Mouse (Mus musculus) mouse embryonic stem cell (cell line): ENCODE data around the gene Hist1h4i.

Experiments used
- in situ Hi-C, 2 experiments: fragments of 300-500 bp; cut with MboI; formaldehyde crosslinking; loops; 1 replicate in 1 of 2; 3 replicates in 1 of 2; pipeline ENCODE4 v1.14.3; 2019 to 2020; ENCODE audit warnings: low sequenced_read_pairs in 2 of 2, low pct_unique_long_range_greater_than_20kb in 1 of 2, mixed read lengths in 1 of 2; ENCODE audit not compliant: unreplicated experiment in 1 of 2

The Hist1h4i gene

DNA sequence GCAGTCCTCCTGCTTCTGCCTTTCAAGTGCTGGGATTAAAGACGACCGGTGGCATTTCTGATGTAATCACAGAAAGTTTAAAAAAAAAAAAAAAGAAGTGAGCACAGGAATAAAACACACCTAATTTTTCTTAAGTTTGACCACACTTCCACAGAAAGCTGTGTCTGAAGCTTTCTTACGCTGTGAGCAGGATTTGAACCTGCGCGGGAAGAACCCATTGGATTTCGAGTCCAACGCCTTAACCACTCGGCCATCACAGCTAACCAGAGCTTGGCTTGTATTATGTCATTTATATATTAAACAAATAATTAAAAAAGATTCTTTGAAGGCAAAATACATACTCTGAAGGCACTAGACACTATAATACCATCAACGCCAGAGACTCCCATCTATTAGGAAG lies 18.9 kb downstream of the Hist1h4i start:
- in situ Hi-C loops, result loop anchor here (5.0 to 25.0 kb wide), 5 partner anchors 47 to 785 kb away; no protein-coding TSS in a partner anchor

DNA sequence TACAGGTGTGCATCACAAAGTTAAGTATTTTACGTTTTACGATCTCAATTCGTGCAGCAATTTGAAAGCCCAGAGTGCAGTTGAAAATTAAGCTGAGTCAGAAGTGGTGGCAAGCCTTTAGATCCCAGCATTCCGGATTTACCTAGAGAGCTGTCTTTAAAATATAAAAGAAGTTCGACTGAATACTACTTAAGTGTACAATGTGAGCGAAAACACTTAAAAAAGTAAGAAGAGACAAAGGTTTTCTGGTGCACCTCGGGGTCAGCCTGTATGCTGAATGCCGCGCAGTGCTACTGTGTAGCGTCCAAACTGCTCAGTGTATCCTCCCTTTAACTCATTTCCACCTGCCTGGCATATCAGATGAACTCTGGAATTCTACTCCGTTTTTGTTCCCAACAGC lies 19.6 kb downstream of the Hist1h4i start:
- in situ Hi-C loops, result loop anchor here (5.0 to 25.0 kb wide), 5 partner anchors 47 to 784 kb away; no protein-coding TSS in a partner anchor

DNA sequence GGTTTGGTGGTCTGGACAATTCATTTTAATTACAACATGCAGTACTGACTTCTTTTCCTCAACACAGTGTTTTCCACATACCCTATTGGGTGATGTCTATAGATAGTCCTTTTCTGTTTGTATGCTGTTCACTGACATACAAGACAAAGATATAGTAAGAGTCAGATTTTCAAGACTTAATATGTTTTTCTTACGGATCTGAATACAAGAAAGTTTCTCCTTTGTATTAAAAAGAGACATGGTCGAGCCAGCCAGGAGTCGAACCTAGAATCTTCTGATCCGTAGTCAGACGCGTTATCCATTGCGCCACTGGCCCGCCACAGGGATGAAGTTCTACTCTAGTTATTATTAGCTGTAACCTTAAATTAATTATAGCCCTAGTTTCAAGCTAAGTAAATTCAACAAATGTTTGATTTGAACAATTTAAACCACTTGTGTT lies 20.2 kb downstream of the Hist1h4i start:
- in situ Hi-C loops, result loop anchor here (5.0 to 25.0 kb wide), 5 partner anchors 46 to 784 kb away; no protein-coding TSS in a partner anchor

DNA sequence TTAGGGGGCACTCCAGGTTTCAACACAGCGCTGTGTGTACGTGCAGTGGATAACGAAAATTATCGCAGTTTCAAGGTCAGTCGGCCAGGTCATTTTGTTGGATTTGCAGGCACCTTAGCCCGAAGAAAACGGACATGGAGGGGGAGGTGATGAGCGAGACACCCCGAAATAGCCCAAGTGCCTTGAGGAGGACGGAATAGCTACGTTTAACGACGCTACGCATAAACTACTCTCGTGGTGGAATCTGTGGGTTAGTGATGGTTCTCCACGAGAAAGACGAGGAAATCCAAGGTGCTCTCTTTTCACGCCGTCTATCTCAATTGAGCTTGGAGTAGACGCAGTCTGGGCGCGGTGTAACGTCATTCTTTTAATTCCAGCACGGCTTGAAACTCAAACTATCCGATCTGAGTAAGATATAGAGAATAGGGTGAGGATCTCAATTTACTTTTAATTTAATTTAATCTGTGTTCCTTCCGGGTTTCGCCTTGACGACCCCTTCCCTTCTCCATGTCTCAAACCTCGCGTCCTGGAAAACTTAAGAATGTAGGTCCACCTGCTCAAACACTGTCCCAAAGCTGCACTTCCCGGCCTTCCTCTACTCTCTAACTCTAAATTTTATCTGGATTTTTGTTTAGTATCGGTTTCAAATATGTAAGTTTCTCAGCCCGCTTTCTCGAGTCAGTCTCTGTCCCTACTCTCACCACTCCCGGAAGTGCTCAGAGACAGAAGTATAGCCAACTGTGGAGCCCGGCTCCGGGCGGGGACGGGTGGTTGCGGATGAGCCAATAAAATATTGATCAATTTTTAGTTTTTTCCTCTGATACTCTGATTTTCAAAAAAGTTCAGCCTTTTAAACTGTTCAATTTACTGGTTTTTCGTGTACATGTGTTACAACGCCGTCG lies 21.0 kb downstream of the Hist1h4i start:
- in situ Hi-C loops, result loop anchor here (5.0 to 25.0 kb wide), 5 partner anchors 45 to 783 kb away; no protein-coding TSS in a partner anchor

DNA sequence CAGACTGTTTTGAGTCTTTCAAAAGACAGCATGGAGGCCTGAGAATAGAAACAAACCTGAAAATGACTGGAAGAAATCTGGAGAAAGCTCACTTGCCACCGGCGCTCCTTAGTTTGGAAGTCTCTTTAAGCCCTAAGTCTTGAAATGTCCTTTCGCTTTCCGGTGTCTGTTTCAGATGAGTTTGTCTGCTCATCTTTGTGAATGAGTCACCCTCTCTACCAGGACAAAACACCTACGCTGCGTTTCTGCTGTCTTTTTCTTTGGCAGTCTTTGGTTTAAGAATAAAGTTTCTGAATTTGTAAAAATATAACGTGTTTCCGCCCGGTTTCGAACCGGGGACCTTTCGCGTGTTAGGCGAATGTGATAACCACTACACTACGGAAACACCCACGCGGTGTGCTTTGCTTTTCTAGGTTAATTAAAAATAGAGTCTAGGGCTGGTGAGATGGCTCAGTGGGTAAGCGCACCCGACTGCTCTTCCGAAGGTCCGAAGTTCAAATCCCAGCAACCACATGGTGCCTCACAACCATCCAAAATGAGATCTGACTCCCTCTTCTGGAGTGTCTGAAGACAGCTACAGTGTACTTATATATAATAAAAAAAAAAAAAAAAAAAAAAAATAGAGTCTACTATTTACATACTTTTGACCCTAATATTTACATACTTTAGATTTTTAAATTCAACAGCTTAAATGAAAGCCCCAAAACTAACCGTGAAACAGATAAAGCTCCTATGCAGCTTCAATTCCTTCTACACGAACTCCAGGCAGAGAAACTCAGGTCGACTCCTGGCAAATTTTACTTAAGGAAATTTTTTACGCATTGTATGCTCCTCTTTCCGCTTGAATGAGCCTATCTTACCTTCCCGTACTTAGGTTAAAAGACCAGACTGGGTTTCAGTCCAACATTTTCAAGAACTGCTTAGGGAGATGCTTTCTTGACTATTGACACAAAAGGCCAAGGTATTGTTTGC lies 25.4 kb downstream of the Hist1h4i start:
- in situ Hi-C loops, result loop anchor here (25.0 kb wide), 2 partner anchors 753 to 778 kb away; no protein-coding TSS in a partner anchor

DNA sequence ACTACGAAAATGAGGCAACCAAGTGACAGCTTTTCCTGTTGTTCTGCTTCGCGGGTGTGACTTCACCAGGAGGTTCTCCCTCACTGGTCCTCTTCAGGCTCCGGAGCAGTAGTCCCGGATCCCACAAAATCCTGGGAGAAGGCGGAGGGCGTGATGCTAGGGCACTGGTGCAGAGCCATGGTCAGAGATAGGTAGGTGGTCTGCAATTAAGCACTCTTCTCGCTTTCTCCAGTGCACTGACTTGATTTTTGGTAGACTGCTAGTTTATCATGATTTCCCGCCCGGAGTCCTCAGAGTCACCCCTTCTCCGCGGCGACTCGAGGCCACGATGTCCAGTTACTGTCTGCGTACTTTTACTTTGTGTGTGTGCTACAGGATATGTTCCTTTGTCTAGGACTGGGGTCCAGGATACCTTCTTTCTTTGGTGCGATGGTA lies 26.7 kb downstream of the Hist1h4i start:
- in situ Hi-C loops, result loop anchor here (25.0 kb wide), 2 partner anchors 752 to 777 kb away; no protein-coding TSS in a partner anchor

DNA sequence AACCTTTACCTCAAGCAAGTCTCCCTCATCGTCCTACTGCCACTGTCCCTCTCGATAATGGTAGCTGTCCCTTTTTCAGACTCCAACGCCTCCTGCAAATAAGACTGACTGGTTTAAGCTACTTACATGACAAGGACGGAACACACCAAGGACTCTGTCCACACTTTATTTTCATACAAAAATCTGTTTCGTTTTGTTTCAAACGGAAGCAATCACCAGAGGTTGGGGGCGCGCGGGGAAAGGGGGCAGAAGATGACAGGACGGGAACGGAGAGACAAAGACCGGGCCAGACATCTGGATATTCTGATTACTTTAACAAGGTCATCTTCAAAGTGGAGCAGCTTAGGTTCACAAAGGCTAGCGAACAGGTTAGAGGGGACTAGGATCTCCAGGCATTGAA lies 27.4 kb downstream of the Hist1h4i start:
- in situ Hi-C loops, result loop anchor here (25.0 kb wide), 2 partner anchors 751 to 776 kb away; no protein-coding TSS in a partner anchor

DNA sequence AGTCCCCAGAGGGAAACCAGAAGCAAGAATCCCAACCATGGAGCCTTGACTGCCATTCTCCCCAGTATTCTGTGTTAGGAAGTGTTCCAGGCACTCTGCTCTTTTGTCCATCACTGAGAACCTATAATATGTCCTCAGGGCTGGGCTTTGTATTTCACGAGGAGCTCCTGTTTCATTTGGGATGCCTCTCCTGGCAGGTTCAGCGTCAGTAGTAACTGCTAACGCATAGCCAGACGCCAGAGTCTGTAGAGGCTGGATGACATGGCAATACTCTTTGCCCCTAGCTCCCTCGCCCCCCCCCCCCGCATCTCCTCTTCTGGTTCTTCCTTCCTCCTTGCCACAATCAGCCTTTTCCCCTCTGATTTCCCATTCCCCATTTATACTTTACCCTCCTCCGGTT lies 31.5 kb downstream of the Hist1h4i start, which contains the start of gene Prss16:
Gene Prss16 (minus strand): TSS at position 101 of the 400 bp plus-strand sequence.
- in situ Hi-C loops, result loop anchor here (25.0 kb wide), 2 partner anchors 747 to 772 kb away; no protein-coding TSS in a partner anchor

DNA sequence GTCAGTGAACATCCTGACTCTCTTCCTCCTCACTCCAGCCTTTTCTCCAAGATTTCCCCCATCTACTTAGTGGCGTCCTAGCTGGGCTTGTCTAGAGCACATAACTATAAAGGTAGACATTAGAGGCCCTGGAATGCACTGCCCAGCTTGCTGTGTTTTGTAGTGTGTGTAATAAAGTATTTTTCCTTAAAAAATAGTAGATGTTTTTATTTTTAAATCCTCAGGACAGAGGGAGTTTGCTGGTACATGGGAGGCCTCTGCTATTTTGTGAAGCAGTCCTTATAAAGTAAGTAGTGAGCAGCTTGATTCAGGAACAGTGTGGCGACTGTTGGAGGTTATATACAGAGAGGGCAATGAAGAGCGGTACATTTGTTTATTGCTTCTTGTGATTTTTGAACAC lies 32.5 kb downstream of the Hist1h4i start:
- in situ Hi-C loops, result loop anchor here (25.0 kb wide), 2 partner anchors 746 to 771 kb away; no protein-coding TSS in a partner anchor

DNA sequence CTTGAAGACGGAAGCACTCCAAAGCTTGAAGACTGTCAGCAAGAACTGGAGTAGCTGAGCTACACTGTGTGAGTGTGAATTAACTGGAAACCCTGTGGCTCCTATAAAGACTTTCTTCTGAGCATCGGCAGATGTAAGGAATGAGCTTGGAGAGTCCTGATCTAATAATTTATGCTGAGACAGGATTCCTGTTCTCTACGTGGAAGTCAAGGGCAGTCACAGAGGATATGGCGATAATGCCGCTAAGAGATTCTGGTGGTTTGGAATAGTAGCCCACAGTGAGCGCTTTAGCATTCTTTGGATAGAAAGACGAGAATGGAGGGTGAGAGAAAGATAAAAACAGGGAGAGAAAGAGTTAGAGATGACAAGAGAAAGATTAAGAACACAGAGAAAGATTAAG lies 33.3 kb downstream of the Hist1h4i start:
- in situ Hi-C loops, result loop anchor here (25.0 kb wide), 2 partner anchors 746 to 771 kb away; no protein-coding TSS in a partner anchor

DNA sequence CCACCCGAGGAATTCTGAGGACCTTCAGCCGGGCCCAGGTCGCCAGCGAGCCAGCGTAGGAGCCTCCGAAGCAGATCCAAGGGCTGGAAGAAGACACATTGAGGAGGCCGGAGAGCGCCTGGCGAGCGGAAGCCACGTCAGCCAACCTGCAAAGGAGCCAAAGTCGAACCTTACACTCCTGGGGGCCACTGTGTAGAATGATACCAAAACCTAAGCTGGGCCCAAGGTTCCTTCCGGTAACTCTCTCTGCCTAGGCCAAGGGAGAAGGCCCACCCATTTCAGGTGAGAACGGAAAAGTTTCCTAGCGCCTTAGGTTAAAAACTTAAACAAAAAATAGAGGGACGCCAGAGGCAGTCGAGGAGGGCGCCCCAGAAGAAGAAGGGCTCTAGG lies 34.0 kb downstream of the Hist1h4i start:
- in situ Hi-C loops, result loop anchor here (25.0 kb wide), 2 partner anchors 745 to 770 kb away; no protein-coding TSS in a partner anchor

DNA sequence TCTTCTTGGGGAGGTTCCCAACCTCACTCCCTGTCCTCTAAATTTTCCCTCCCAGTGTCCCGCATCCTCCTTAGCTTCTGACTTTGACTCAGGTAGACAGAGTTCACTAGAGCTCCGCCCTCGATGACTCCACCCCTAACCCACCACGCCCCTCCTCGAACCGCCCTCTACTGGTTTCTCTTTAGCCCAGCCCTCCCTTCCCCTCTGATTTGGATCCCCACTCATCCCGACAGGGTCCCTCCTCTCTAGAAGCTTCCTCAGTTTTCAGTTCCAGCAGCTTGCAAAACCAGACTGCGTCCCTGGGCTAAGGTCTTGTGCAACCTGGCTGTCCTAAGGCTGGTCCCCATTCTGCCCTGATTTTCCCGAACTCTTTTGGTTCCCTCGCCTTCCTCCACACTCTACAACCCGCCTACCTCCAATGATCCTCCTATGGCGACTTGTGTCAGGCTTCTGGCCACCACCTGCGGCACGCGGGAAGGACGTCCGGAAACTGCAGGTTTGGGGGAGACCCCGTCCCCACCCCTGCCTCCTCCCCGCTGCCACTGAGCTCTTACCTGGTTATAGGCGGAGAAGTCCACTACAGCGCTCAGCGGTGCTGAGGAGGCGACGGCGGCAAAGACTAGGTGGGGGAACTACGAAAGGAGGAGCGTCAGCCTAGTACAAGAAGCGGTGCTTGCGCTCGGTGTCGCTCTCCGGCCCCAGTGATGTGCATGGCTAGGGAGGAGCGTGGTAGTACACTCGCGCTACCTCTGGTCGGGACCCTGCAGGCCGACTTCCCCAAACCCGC lies 34.6 kb downstream of the Hist1h4i start:
- in situ Hi-C loops, result loop anchor here (25.0 kb wide), 2 partner anchors 744 to 769 kb away; no protein-coding TSS in a partner anchor

DNA sequence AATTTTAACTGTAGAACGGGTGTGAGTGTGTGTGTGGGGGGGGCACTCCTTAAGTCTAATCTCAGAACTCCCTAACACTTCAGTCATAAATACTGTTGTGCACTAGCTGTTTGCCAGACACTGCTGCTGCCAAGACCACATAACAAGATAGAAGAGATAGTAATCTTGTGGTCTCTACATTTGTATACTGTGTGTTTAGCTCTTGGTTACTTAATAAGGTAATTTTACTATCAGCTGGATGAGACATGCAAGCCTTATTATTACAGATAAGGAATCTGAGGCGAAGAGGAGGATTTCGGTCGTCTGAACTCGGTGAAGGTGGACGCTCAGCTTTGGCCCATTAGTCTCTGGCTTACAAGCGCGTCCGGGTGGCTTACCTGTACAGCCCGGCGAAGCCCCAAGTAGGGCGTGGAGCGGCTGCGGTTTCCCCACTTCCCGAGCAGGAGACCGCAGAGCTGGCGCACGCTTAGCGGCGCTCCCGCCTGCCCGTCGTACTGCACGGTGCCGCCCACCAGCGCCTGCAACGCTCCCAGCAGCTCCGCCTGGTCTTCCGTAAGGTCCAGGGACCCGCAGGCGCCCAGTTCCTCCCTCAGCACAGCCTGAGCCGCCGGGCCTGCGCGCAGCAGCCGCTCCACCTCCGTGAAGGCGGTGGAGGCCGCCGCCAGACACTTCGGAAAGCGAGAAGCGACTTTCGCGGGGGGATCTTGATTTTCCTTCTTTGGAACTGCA lies 35.4 kb downstream of the Hist1h4i start:
- in situ Hi-C loops, result loop anchor here (25.0 kb wide), 2 partner anchors 743 to 768 kb away; no protein-coding TSS in a partner anchor

DNA sequence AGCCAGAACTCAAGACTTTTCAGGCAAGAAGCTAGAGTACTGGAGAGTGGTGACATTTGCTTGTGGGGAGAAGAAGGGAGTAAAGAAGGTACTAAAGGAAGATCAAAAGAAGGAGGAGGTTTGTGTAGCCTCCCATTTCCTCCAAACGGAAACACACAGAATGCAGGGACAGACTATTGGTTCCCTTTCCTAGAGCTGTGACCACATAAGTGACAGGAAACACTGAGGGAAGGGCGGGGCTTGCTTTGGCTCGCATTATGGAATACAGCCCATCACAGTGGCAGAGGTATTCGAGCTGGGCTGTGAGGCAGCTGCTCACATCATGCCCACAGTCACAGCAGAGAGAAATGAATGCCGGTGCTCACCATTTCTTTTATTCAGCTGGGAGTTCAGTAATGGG lies 39.3 kb downstream of the Hist1h4i start:
- in situ Hi-C loops, result loop anchor here (25.0 kb wide), 2 partner anchors 740 to 765 kb away; no protein-coding TSS in a partner anchor

DNA sequence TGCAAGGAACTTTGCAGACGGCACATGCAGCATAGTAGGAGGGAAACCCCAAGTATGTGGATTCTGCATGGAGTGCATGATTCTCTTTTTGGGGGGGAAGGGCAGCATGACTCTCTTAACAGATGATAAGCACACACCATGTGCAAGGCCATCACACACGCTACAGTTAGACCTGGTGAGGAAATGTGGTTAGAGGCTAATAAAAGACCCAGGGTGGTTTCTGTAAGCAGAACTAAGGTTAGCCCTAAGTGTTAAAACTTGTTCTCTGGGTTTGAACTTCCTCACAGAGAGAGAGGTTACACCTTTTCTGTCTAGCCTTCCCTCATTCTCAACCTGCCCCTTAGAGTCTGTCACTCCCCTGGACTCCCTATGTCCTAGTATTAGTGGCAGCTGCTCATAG lies 39.8 kb downstream of the Hist1h4i start:
- in situ Hi-C loops, result loop anchor here (25.0 kb wide), 2 partner anchors 739 to 764 kb away; no protein-coding TSS in a partner anchor

DNA sequence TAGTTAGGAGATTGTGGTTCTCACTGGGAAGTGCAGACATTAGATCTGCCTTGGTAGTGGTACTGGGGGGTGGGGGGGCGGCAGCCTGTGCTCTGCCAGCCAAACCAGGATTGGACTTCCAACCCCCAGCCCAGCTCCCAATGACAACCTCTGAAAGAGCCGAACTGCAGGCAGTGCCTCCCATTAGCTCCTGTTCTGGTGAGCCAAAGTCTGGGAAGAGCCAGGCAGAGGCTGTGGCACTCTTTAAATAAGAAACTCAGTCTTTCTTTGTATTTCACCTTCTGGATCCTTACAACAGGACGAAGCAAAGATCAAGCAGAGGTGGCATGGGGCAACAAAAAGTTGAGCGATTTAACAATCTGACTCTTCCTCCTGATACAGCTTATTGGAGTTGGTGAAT lies 42.0 kb downstream of the Hist1h4i start:
- in situ Hi-C loops, result no loop called here

DNA sequence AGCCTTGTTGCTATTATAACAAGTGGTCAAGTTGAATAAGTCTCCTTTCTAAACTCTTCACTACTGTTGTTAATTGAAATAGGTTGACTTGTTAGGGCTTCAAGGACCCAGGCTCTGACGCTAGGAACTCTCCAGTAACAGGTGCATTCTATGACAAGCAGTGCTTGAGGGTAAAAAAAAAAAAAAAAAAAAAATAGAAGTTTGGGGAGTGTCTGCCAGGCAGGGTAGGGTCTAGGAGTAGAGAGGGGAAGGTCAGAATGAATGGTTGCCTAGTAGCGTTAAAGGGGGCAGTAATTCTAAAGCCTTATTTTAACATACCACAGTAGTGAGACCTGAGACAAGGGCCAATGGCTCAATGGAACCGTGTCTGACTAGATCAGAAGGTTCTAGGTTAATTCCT lies 42.8 kb downstream of the Hist1h4i start:
- in situ Hi-C loops, result no loop called here
